Mouse (Mus musculus): ENCODE data around the gene P4htm. TPM values are rescaled to one million over a fixed set of nuclear protein-coding genes. Genes with fewer than 3 reads are reported as not detected.

P4htm gene
- polyA plus RNA-seq, 1 experiment from 2014 or later: 5.8 TPM

GRCm38 (mm10) chr9:108565881-108566814 is 31.3 kb downstream of the P4htm start:
- Histone ChIP-seq H3K36me3 (peaks cover 23% of the 10 kb centered on the region), H3K27me3 (replicated peaks) (no peaks in the 10 kb centered on the region), H3K27ac (peak overlapping the region; percentile 94), H3K9me3 (no peaks in the 10 kb centered on the region), H3K9ac (peak overlapping the region; percentile 80), H3K4me1 (replicated peaks) (peaks cover 36% of the 10 kb centered on the region), H3K4me2 (replicated peaks) (peak overlapping the region; percentile 97), H3K4me3 (replicated peaks) (peak overlapping the region; percentile 66)
- WGBS: 11% methylated on average over 35 of the region's 35 CpGs
- no peak for ATAC-seq

- 81% methylated on average over 7 of the region's 7 CpGs for WGBS
- Histone ChIP-seq H3K4me2 (replicated peaks) (no peak overlapping the region), H3K4me1 (replicated peaks) (peaks cover 32% of the 10 kb centered on the region), H3K27ac (no peak overlapping the region), H3K9me3 (no peaks in the 10 kb centered on the region), H3K9ac (no peak overlapping the region), H3K36me3 (peaks cover 23% of the 10 kb centered on the region), H3K4me3 (replicated peaks) (no peak overlapping the region), H3K27me3 (replicated peaks) (no peaks in the 10 kb centered on the region)
- ATAC-seq: no peak
Measured at GRCm38 (mm10) chr9:108564131-108564530, 33.3 kb downstream of the P4htm start.

DNA sequence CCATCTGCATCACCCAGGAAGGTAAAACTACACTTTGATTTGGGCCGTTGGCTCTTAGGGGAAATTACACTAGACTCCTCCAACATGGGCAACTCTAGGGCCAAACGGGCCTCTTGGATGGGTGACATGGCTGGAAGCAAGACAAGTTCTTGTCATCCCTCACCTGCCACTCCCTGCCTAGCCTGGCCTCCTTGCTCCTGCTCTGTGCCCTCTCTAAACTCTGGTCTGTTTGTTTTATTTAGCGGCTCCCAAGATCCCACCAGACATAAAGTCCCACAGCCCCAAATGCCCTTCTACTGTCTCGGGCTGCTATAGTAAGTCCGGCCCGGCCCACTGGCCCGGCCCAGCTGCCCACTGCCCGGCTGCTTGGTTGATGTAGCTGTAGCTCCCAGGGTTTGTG is 33.8 kb downstream of the P4htm start:
- Histone ChIP-seq H3K9ac (no peak overlapping the region), H3K27me3 (replicated peaks) (no peaks in the 10 kb centered on the region), H3K4me2 (replicated peaks) (no peak overlapping the region), H3K4me3 (replicated peaks) (no peak overlapping the region), H3K27ac (no peak overlapping the region), H3K9me3 (no peaks in the 10 kb centered on the region), H3K36me3 (peaks cover 28% of the 10 kb centered on the region), H3K4me1 (replicated peaks) (peaks cover 29% of the 10 kb centered on the region)
- 92% methylated on average over 8 of the region's 8 CpGs for WGBS
- ATAC-seq: no peak

DNA sequence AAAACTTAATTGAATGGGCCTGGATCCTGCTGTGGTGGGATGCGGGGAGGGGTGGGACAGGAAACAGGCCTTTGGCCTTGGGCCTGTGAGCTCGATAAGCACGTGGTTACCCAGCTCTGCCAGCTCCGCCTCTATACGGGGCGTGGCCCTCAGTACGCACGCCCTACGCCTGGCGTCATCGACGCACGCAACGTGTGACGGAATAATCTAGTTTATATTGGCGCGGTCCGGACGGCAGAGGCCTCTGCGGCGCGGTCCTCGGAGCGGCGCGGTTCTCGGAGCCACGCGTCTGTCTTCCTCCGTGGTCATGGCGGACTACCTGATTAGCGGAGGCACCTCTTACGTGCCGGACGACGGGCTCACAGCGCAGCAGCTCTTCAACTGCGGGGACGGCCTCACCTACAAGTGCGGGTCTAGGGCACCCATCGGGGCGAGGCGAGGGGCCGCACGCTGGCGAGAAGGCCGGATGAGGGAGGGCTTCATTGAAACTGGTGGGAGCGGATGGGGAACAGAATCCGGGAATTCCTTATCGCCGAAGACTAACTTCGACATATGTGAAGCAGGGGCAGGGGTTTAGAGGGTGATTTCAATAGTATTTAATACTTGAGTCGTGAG is 37.1 kb downstream of the P4htm start, which contains the start of gene Impdh2:
TSS of gene Impdh2 (plus strand) at position 60 of the 615 bp plus-strand sequence.
- Histone ChIP-seq H3K27ac (peak within 1 kb of the TSS; percentile 70), H3K9ac (peak within 1 kb of the TSS; percentile 72), H3K4me3 (replicated peaks) (peak within 1 kb of the TSS; percentile 56), H3K4me2 (replicated peaks) (peak within 1 kb of the TSS; percentile 66), H3K9me3 (no peaks in the 10 kb centered on the region), H3K27me3 (replicated peaks) (no peaks in the 10 kb centered on the region), H3K4me1 (replicated peaks) (peaks cover 15% of the 10 kb centered on the region), H3K36me3 (peaks cover 46% of the 10 kb centered on the region)
- ATAC-seq: peak; percentile 99
- WGBS: under 1% methylated on average over 53 of the region's 53 CpGs

DNA sequence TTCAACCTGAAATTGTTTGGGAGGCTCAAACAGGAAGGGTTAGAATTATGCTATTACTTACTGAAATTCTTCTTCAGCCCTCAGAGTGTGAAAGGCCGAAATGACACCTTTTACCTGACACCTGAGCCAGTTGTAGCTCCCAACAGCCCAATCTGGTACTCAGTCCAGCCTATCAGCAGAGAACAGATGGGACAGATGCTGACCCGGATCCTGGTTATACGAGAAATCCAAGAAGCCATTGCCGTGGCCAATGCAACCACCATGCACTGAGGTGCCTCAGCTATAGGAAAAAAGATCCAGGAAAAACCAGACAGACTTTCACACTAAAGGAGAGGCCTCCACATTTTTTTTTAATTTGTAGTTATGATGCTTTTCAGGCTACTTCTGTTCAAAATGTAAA is 38.3 kb downstream of the P4htm start:
- 88% methylated on average over 4 of the region's 4 CpGs for WGBS
- Histone ChIP-seq H3K36me3 (peaks cover 41% of the 10 kb centered on the region), H3K9ac (no peak overlapping the region), H3K4me2 (replicated peaks) (no peak overlapping the region), H3K27ac (no peak overlapping the region), H3K27me3 (replicated peaks) (no peaks in the 10 kb centered on the region), H3K9me3 (no peaks in the 10 kb centered on the region), H3K4me3 (replicated peaks) (no peak overlapping the region), H3K4me1 (replicated peaks) (peaks cover 15% of the 10 kb centered on the region)
- ATAC-seq: no peak

- Histone ChIP-seq H3K36me3 (peaks cover 40% of the 10 kb centered on the region), H3K4me3 (replicated peaks) (no peak overlapping the region), H3K9ac (no peak overlapping the region), H3K4me2 (replicated peaks) (no peak overlapping the region), H3K9me3 (no peaks in the 10 kb centered on the region), H3K27me3 (replicated peaks) (no peaks in the 10 kb centered on the region), H3K4me1 (replicated peaks) (no peaks in the 10 kb centered on the region), H3K27ac (no peak overlapping the region)
- 90% methylated on average over 1 of the region's 1 CpGs for WGBS
- ATAC-seq: no peak
Measured at GRCm38 (mm10) chr9:108546875-108547274, 50.6 kb downstream of the P4htm start.

- no peaks in the 10 kb centered on the region for H3K27me3 ChIP-seq (replicated peaks)
- no peaks in the 10 kb centered on the region for H3K4me1 ChIP-seq (replicated peaks)
- WGBS: 94% methylated on average over 3 of the region's 3 CpGs
- no peak overlapping the region for H3K9ac ChIP-seq
- H3K9me3 ChIP-seq: no peaks in the 10 kb centered on the region
- no peak overlapping the region for H3K4me3 ChIP-seq (replicated peaks)
- H3K36me3 ChIP-seq: peaks cover 49% of the 10 kb centered on the region
- no peak for ATAC-seq
- H3K4me2 ChIP-seq (replicated peaks): no peak overlapping the region
- H3K27ac ChIP-seq: no peak overlapping the region
Measured at GRCm38 (mm10) chr9:108545986-108546385, 51.5 kb downstream of the P4htm start.

DNA sequence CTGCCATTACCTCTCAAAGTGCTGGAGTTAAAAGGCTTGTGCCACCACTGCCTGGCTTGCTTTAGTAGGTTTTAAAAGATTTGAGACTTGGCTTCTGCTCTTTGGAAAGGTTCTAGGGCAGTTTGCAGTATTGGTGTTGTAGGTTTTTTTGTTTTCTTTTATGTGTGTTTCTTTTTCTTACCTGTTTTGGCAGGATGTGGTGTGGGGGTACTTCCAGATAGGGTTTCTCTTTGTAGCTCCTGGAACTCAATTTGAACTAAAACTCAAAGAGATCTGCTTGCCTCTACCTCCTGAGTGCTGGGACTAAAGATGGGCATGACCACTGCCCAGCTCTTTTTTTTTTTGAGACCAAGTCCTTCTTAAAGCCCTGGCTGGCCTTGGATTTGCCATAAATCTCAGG is 56.6 kb downstream of the P4htm start:
- Histone ChIP-seq H3K36me3 (peaks cover 59% of the 10 kb centered on the region), H3K4me1 (replicated peaks) (no peaks in the 10 kb centered on the region), H3K4me2 (replicated peaks) (no peak overlapping the region), H3K9ac (no peak overlapping the region), H3K4me3 (replicated peaks) (no peak overlapping the region), H3K27ac (no peak overlapping the region), H3K27me3 (replicated peaks) (no peaks in the 10 kb centered on the region), H3K9me3 (no peaks in the 10 kb centered on the region)
- no peak for ATAC-seq

- H3K36me3 ChIP-seq: peaks cover 42% of the 10 kb centered on the region
- ATAC-seq: no peak
Measured at GRCm38 (mm10) chr9:108531496-108531895, 66.0 kb downstream of the P4htm start.

DNA sequence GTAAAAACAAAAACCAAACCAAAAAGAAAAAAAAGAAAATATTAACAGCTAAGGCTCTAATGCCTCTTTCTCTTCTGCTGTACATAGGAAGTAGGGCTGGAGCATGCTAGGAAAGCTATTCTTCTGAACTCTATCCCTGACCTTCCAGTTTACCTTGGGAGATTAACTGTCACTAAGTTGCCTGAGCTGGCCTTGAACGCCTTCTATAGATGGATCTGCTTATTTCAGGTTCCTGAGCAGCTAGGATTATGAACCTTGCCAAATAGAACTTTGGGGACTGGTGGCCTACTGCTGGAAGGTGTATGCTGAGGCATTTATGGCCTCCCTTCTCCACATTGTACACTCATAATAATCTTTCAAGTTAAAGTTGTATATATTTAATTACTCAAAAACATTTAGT is 66.5 kb downstream of the P4htm start:
- no peaks in the 10 kb centered on the region for H3K4me1 ChIP-seq (replicated peaks)
- H3K9me3 ChIP-seq: no peaks in the 10 kb centered on the region
- 77% methylated on average over 1 of the region's 1 CpGs for WGBS
- H3K4me2 ChIP-seq (replicated peaks): no peak overlapping the region
- H3K27me3 ChIP-seq (replicated peaks): no peaks in the 10 kb centered on the region
- H3K27ac ChIP-seq: no peak overlapping the region
- no peak for ATAC-seq
- no peak overlapping the region for H3K9ac ChIP-seq
- no peak overlapping the region for H3K4me3 ChIP-seq (replicated peaks)
- H3K36me3 ChIP-seq: peaks cover 37% of the 10 kb centered on the region

More at GRCm38 (mm10) chr9:108531496-108531895, 66.0 kb downstream of the P4htm start:
- H3K4me2 ChIP-seq (replicated peaks): no peak overlapping the region
- 96% methylated on average over 1 of the region's 1 CpGs for WGBS
- H3K27ac ChIP-seq: no peak overlapping the region
- H3K27me3 ChIP-seq (replicated peaks): no peaks in the 10 kb centered on the region
- H3K4me3 ChIP-seq (replicated peaks): no peak overlapping the region
- no peak overlapping the region for H3K9ac ChIP-seq
- H3K9me3 ChIP-seq: no peaks in the 10 kb centered on the region
- H3K4me1 ChIP-seq (replicated peaks): no peaks in the 10 kb centered on the region

Measured in intestine, embryonic 15.5 days (tissue).